Mouse (Mus musculus): ENCODE data around the gene Rps6ka6. TPM values are rescaled to one million over a fixed set of nuclear protein-coding genes. Genes with fewer than 3 reads are reported as not detected.

Gene Rps6ka6
- polyA plus RNA-seq, 1 experiment, result 0.19 TPM

DNA sequence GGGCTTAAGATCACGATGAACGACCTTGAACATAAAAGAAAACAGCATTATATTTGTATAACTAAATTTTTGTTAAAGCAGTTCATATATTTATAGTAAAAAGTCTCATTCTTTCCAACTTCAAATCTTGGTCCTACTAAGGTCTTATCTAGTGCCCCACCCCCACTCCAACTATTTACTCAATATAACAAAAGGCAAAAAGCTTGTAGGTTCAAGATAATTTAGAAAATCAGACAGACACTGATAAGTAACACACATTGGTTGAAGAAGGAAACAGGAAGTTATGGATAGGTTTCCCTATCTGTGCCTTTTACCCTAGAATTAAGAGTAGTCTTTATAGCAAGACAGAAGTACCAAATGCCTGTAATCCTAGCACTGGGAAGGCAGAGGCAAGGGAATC, 132.9 kb downstream of the Rps6ka6 start:
- no peaks in the 10 kb centered on the region for H3K4me1 ChIP-seq
- no peak for TF ChIP-seq GATA1 (IDR thresholded peaks at IDR 0.05; ENCODE audit: borderline replicate concordance, low read length)
- no peak for TF ChIP-seq FLI1 (IDR thresholded peaks at IDR 0.05; ENCODE audit: low read length)
- H3K36me3 ChIP-seq (replicated peaks; ENCODE audit: low read length), result no peaks in the 10 kb centered on the region
- H3K9me3 ChIP-seq, result no peaks in the 10 kb centered on the region
- no peaks in the 10 kb centered on the region for H3K27me3 ChIP-seq (replicated peaks)
- H3K4me3 ChIP-seq (replicated peaks), result no peak overlapping the region

DNA sequence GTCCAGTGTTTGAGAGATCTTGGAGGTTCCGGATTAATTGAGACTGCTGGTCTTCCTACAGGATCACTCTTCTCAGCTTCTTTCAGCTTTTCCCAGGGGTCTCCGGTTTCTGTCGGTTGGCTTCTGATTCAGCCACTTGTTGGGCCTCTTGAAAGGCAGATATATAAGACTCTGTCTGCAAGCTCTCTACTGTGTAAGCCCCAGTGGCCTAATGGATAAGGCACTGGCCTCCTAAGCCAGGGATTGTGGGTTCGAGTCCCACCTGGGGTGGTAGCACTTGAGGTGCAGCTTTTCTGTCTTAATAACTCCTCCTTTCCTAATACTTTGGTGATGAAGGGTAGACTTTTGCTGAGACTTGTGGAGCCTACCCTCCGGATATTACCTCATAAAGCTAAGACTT, 160.7 kb downstream of the Rps6ka6 start:
- no peak for TF ChIP-seq FLI1 (IDR thresholded peaks at IDR 0.05; ENCODE audit: low read length)
- TF ChIP-seq GATA1 (IDR thresholded peaks at IDR 0.05; ENCODE audit: borderline replicate concordance, low read length), result no peak
- H3K4me3 ChIP-seq (replicated peaks), result no peak overlapping the region
- H3K4me1 ChIP-seq, result no peaks in the 10 kb centered on the region
- peaks cover 2% of the 10 kb centered on the region for H3K27me3 ChIP-seq (replicated peaks)
- no peaks in the 10 kb centered on the region for H3K36me3 ChIP-seq (replicated peaks; ENCODE audit: low read length)
- no peaks in the 10 kb centered on the region for H3K9me3 ChIP-seq

DNA sequence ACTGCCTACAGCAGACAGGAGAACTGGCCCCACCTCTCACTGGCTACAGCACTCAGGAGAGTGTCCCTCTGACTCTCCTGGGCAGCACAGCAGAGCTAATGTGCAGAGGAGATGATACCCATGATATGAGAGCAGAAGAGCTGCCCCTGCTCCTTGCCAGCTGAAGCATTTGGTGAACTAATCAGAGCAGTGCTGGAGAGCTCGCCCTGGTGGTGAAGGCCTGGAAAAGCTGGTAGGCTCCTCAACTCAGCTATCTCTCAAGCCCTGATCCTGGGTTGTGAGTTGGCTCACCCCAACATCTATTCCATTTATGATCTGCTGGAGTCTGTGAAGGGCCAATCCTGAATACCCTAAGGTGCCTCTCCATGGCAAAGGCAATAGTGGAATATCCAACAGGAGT, 163.6 kb downstream of the Rps6ka6 start:
- no peak overlapping the region for H3K4me3 ChIP-seq (replicated peaks)
- no peaks in the 10 kb centered on the region for H3K4me1 ChIP-seq
- peaks cover 2% of the 10 kb centered on the region for H3K27me3 ChIP-seq (replicated peaks)
- no peaks in the 10 kb centered on the region for H3K9me3 ChIP-seq
- H3K36me3 ChIP-seq (replicated peaks; ENCODE audit: low read length), result no peaks in the 10 kb centered on the region
- TF ChIP-seq GATA1 (IDR thresholded peaks at IDR 0.05; ENCODE audit: borderline replicate concordance, low read length), result no peak
- no peak for TF ChIP-seq FLI1 (IDR thresholded peaks at IDR 0.05; ENCODE audit: low read length)

Other genes with a start within 250 kb of the Rps6ka6 start
- not detected in 2 replicates for gene Hdx, start 159.1 kb upstream of the Rps6ka6 start, polyA plus RNA-seq (2012; ENCODE audit: insufficient read depth, low replicate concordance)